Mouse (Mus musculus): ENCODE results near the gene 4930524B15Rik. TPM values are rescaled to one million over a fixed set of nuclear protein-coding genes. Genes with fewer than 3 reads are reported as not detected.
"Not testable (repeated sequence)": the region's sequence is repeated elsewhere in the genome, so short reads cannot be mapped to it uniquely, and the experiment has no call there.

Gene 4930524B15Rik
- total RNA-seq, 2 experiments from 2014 or later, result not detected

DNA sequence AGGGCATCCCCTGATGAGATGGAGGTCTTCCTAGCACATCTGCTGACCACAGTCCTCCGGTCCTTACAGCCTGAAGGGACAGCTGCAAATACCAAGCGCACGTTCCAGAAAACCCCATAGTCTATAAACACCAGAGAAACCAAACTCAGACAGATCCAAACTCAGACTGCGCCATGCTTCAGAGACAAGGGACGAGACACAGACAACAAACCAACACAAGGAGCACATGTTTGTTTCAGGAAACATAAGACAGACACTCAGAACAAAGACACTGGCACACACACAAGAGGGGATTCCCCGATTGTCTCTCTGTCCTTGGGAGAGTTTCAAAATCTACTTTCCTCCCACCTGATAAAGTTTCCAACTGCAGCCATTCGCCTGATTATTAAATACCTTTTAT lies 16.4 kb downstream of the 4930524B15Rik start:
- no peak for DNase-seq (ENCODE audit: low spot score in 2 of 2)
- intact Hi-C loops (cut with DNase I), result no loop called here

DNA sequence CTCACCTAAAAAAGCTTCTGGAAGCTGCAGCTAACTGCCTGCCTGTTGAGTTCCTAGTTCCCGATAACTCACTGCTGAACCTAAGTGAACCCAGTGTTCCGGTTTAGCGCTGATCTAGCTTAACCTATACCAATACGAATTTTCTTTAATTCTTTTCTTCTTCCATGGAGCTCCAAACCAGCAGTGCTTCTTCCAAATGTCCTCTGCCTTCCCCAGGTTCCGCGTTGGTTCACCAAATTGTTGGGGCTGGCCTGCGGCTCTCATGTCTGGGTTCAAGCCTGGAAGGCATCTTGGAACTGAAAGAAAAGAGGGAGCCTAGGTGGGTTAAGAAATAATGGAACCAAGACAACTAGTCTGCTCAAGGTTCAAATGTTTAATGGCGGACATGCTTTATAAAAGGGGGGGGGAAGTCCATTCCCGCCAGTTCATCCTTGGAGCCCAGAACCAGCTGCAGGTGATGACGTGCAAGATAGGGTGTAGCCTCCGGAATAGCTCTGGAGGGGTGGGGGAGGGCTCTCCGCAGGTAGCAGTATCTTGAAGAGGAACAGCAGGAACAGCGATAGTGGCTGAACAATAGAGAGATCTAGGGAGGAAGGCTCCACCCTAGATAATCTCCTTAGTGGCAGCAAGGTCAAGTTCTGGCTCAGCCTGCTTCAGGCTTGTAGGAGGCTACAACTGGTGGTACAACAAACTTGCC lies 17.0 kb downstream of the 4930524B15Rik start:
- DNase-seq (ENCODE audit: low spot score in 2 of 2); intact Hi-C loops (cut with DNase I): not testable (repeated sequence)

DNA sequence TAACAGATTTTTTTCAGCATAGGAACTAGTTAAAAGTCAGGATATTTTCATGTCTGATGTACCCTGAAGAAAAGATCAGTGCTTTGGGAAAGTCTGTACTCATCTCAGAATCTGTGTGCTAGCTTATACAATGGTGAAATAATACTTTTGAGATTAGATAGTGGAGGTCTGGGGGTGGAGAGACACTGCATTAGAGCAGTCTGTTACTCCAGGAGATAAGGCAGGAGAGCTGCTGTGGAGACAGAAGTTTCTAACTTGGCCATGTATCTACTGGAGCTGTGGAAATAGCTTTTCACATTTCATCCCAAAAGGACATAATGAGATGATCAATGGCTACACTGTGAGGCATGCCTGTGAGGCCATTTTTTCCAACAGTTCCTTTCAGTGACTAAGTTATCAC lies 17.9 kb downstream of the 4930524B15Rik start:
- intact Hi-C loops (cut with DNase I), result no loop called here
- no peak for DNase-seq (ENCODE audit: low spot score in 2 of 2)

DNA sequence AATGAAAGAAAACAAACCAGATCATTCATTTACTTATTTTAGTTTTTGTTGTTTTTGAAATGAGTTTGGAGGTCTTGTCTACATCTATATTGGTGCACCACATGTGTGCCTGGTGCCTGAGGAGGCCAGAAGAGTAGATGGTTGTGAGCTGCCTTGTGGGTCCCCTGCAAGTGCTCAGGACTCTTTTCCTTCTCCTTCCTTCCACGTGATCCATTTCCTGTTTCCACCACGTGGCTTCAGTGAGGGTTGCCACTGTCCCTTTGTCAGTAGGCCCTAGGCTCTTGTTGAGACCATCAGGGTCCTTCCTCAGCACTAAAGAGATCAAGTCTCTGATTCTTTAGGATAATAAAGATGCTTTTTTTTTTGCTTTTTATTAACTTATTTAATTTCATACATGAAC lies 19.4 kb downstream of the 4930524B15Rik start:
- intact Hi-C loops (cut with DNase I), result no loop called here
- DNase-seq (ENCODE audit: low spot score in 2 of 2), result no peak

DNA sequence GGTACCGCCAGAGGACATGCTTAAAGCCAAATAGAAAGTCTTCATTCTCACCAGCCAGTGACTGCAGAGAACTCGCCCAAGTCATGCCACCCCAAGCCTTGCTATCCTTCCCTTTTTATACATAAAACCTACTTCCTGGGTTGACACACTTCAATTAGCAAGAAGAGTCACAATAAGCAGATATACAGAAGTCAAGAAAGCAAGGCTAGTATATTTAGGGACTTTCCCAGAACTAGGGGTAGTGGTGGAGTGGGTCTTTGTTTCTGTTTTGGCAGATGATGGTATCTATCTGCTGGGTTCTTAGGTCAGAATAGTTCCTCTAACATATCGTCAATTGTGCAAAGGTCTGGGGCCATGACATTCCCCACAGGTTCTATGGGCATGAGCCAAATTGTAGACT lies 27.1 kb downstream of the 4930524B15Rik start:
- intact Hi-C loops (cut with DNase I), result no loop called here
- DNase-seq (ENCODE audit: low spot score in 2 of 2), result no peak

DNA sequence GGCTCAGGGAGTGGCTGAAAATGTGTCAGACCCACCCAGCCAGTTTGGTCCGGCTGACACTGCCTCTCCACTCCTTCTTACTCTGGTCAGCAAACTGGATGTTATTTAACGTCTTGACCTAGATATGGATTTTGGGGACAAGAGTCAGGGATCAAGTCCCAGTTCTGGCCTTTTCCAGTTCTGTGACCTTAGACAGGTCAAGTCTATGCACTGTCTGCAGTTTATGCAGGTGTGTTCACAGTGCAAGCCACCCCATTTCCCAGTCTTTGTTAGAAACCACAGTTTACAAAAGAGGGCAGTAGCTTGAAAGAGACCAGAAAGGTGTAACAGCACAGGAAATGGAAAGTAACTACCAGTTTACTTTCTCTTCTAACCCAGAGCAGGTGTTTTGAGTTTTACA lies 34.3 kb downstream of the 4930524B15Rik start:
- no peak for DNase-seq (ENCODE audit: low spot score in 2 of 2)
- intact Hi-C loops (cut with DNase I), result loop anchor here (1.0 to 5.0 kb wide), 4 partner anchors 63 to 163 kb away; no protein-coding TSS in a partner anchor

DNA sequence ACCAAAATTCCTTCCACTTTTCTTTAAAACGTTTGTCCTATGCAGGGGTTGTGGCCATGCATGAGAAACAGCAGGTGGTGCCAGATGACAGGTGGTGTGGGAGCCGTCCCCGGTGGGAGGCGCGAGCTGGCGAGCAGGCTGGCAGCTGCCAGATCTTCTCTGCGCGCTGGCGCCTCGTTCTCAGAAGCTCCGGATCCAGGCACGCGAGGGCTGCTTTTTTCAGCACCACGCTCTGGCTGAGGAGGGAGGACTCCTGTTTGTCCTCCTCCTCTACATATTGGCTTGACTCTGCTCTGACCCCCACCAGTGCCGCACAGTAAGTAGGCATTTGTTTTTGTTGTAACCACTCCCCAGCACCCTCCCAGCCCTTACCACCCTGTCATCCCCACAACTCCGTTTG lies 34.9 kb downstream of the 4930524B15Rik start, which contains the start of gene Nsg2:
Nsg2 (plus strand) TSS at position 183 of the 400 bp plus-strand sequence.
- DNase-seq (ENCODE audit: low spot score in 2 of 2), result peak; percentile 93 to 94
- intact Hi-C loops (cut with DNase I), result loop anchor here (1.0 to 5.0 kb wide), 3 partner anchors 62 to 158 kb away; no protein-coding TSS in a partner anchor

DNA sequence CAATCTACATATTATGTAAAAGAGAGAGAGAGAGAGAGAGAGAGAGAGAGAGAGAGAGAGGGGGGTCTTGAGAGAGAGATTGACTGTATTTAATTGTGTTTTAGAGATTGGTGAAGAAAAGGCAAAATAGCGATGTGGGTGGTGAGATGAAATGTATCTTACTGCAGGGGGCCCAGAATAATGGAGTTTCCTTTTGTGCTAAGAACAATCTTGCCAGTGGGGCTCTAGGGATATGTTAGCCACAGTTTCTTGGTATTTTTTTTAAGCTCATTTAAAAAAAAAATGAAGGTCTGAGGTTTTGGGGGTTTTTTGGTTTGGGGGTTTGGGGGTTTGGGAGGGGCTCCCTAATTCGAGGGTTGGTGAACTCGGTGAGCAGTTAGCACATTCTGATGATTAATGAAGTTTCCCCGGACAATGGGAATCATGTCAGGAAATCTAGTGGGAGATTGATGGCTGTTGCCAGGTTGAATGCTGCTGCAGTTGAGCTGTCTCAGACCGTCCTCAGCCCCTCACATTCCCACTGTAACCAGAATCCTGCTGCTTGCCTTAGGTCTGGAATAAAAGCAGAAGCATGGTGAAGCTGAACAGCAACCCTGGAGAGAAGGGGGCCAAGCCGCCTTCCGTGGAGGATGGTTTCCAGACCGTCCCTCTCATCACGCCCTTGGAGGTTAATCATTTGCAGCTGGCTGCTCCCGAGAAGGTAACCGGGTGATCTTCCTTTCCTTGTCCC lies 36.0 kb downstream of the 4930524B15Rik start:
- DNase-seq (ENCODE audit: low spot score in 2 of 2), result no peak
- intact Hi-C loops (cut with DNase I), result loop anchor here (5.0 kb wide), 2 partner anchors 61 to 86 kb away; no protein-coding TSS in a partner anchor

DNA sequence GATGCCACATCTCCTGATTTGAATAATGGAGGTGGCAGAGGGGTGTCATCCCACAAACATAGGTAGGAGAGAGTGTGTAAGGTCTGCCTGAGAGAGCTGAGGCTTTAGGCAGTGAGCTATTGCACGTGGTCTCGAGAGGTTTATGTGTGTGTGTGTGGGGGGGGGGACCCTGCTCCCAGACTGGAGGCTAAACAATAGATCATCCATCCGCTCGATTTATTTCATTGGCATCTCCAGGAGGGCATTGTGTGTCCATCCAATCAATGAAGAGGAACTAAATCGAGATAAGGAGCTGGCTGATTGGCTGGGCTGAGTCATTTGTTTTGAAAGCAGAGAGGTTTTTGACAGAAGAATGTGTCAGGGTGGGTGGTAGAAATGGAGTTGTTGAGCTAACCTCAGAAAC lies 37.3 kb downstream of the 4930524B15Rik start:
- intact Hi-C loops (cut with DNase I), result loop anchor here (5.0 kb wide), 2 partner anchors 60 to 85 kb away; no protein-coding TSS in a partner anchor
- peak; percentile 51 to 78 for DNase-seq (ENCODE audit: low spot score in 2 of 2)

DNA sequence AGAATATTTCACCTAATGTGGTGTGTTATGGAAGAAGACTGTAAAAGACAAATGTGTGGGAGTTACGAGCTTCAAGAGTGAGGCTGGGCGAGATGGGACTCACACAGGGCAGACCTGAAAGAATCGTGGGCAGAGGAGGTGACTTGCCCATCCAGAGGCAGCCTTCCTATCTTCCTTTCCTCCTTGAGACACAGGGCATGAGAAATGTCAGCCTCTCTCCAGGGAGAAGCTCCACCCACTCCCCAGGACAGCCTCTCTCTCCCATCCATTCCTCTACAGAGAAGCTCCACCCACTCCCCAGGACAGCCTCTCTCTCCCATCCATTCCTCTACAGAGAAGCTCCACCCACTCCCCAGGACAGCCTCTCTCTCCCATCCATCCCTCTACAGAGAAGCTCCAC lies 42.7 kb downstream of the 4930524B15Rik start:
- intact Hi-C loops (cut with DNase I); DNase-seq (ENCODE audit: low spot score in 2 of 2): not testable (repeated sequence)

DNA sequence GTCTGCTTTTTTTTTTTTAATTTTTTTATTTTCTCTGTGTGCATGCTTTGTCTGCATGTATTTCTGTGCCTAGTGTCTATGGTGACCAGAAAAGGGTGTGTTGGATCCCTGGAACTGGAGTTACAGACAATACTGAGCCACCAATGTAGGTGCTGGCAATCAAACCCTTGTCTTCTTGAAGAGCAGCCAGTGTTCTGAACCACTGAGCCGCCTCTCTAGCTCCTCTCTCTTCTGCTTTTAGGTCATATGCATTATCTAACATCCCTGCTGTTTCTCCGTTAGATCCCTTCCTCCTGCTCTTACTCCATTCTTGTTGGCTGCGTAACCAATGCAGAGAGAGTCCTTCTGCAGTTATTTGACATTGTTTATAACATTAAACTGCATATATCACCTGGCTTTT lies 43.5 kb downstream of the 4930524B15Rik start:
- intact Hi-C loops (cut with DNase I), result loop anchor here (1.0 kb wide), 1 partner anchor 18 kb away; no protein-coding TSS in a partner anchor
- DNase-seq (ENCODE audit: low spot score in 2 of 2), result no peak

DNA sequence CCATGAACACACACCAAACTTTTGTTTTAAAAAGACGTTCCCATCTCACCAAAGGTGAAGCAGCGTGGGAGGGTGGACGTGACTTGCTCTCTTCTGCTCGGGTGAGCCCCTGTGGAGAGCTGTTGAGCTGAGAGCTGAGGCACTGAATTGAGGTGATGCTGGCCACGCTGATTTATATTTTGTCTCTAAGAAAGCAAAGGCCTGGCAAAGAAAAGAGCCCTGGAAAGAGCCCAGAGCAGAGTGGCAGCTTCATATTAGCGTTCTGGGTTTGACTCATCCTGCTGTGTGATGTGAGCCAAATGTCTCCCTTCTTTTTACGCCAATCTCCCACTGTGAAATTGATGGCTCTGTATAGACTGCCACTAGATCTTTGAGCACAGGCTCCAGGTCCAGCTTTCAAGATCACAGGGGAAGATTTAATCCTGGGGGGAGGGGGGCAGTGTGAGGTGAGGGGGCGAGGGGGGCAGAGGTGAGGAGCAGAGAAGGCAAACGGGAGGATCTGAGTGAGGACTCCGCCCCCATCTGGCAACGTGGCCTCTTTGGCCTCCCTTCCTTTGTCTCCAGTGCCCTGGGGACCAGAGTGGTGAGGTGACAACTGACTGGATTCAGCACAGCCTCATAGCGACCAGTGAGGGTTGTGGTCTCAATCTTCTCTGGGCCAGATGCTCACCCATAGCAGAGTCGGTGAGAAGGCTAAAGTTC lies 44.7 kb downstream of the 4930524B15Rik start:
- intact Hi-C loops (cut with DNase I), result loop anchor here (1.0 kb wide), 1 partner anchor 17 kb away; no protein-coding TSS in a partner anchor
- no peak for DNase-seq (ENCODE audit: low spot score in 2 of 2)

DNA sequence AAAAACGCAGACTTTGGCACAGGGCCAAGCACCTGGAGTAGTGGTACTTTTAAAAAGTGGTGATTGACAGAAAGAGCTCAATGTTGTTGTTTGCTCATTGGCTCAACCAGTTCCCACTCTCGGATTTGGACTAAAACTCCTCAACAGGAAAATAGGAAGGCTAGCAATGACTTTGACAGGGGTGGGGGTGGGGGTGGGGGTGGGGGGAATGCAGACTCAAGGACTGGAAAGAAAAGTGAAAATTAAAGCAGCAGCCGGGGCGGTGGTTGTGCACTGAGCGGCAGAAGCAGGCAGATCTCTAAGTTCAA lies 45.2 kb downstream of the 4930524B15Rik start:
- intact Hi-C loops (cut with DNase I), result no loop called here
- DNase-seq (ENCODE audit: low spot score in 2 of 2), result no peak

DNA sequence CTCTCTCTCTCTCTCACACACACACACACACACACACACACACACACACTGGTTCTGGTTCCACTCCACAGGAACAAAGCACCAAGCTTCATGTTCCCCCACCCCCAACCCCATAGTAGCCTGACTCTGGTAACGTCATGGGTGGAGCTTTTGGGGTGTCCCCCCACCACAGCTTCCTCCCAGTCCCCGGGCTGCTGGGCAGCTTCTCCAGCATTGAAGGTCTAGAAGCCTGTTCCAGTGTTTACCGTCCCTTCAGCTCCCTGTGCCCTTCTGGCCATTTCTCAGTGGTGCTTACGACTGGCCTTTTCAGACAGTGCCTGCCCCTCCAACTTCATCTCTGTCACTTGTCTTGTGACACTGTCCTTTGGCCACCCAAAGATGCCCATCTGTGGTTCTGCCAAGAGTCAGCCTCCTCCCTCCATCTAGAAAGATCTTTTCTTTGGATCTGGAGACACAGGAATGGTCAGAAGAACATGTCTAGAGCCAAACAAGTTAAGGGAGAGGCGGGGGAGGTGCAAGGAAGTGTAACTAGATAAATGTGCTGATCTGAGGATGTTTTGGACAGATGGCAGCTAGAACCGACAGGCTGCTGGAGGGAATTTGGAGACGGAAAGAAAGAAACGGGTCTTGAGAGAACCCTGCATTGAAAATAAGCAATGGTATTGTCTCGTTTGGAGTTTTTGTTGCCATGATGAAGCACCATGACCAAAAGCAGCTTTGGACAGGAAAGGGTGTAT lies 46.6 kb downstream of the 4930524B15Rik start:
- intact Hi-C loops (cut with DNase I), result no loop called here
- peak in 1 of 2 experiments; percentile 47 for DNase-seq (ENCODE audit: low spot score in 2 of 2)

DNA sequence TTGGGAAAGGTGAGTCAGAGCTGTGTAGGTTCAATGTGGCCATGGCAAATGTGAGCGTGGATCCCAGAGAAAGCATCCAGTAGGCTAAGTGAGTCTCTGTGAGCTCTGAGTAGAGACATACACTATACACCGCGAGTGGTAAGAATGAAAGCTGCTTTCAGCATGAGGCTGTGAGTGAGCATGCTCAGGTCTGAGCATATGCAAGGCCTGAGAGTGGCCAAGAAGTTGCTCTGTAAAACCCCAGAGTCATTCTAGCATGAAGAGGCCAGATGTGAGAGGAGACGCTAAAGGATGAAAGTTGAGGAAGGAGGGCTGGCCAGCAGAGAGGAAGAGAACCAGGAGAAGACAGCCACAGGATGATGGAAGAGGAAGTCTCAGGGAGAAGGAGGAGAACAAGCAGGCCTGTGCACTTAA lies 47.6 kb downstream of the 4930524B15Rik start:
- DNase-seq (ENCODE audit: low spot score in 2 of 2), result no peak
- intact Hi-C loops (cut with DNase I), result no loop called here

DNA sequence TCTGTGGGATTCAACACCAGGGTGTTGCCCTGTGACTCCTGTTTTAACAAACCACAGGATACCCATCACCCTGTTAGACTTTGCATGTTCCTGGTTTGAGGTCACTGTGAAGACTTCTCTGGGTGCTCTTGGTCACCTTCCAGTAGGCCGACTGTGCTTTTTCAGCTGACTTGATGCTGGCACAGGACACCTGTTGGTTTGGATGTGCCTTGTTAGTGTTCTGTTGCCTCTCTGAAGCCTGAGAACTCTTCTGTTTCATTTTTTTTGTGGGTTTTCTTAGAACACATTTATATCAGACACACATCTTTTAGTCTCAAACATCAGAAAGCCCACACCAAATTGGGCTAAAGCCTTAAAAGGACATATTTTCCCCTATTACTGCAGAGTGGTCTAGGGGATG lies 48.2 kb downstream of the 4930524B15Rik start:
- DNase-seq (ENCODE audit: low spot score in 2 of 2), result no peak
- intact Hi-C loops (cut with DNase I), result no loop called here

DNA sequence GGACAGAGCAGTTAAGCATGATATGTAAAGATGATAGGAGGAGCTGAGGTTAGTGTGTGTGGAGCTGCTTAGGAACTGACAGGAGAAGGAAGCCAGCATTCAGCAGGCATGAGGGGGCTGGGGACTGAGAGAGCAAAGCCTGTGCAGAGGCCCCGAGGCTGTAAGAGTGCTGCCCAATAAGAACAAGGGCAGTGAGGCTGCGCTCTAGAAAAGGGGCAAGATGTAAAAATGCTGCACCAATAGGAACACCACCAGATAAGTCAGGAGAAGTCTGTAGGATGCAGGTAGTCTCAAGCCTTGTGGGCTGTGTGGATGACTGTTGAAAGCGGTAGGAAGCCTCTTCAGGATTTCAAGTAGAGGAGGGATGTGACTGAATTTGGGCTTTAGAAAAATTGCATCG lies 52.8 kb downstream of the 4930524B15Rik start:
- intact Hi-C loops (cut with DNase I), result no loop called here
- DNase-seq (ENCODE audit: low spot score in 2 of 2), result no peak

DNA sequence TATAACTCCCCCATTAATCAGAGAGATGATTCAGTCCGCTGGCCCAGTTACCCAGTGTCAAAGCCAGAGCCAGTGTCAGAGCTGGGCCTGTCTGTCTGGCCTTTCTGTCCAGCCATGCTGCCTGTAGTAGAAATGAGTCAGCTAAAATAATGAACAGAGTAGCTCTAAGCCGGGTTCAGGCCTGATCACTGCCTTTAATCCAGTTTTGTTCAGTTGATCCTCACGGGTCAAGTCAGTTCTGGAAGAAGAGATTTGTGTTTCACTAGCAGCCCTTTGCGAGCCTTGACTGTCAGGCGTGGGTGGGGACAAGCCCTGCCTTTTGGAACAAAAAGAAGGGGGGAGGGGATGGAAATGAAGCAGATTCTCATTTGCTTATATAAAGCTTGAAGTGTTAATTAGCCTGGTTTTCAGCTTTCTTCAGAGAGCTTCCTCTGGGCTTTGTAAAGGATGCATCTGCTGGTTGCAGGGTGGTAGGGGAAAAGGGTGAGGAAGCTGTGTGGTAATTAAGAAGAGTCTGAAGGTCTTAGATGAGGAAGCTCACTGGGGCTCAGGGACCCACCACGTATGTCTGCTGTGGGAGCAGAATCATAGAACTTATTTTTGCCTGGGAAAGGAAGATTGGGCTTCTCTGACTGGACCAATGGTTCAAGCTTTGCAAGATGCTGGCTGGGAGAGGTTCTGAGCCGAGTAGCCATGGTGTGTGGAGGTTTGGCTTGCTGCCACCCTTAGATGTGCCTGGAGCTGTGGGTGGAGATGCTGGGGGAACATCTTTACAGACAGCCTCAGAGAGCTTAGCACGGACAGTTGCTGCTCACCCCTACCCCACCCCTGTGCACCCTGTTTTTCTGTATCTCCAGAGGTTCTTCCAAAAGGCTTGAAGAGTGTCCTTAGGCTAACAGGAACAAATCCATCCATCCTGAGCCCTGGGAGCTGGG lies 54.9 kb downstream of the 4930524B15Rik start:
- DNase-seq (ENCODE audit: low spot score in 2 of 2), result peak; percentile 56 to 89
- intact Hi-C loops (cut with DNase I), result no loop called here
